Mouse (Mus musculus) midbrain, postnatal 0 days (tissue): ENCODE measurements around the gene Ldb3. TPM values are rescaled to one million over a fixed set of nuclear protein-coding genes. Genes with fewer than 3 reads are reported as not detected.

ENCODE experiments used
- ATAC-seq: fragments of 200-750 bp; cut with Nextera tagmentation; 2 replicates; pipeline ENCODE4 v1.8.0; 2017; ENCODE audit warnings: moderate number of reproducible peaks, mild to moderate bottlenecking, moderate TSS enrichment, moderate library complexity; ENCODE audit not compliant: low FRiP score
- DNase-seq: peaks from one replicate; pipeline ENCODE4 v3.0.0-alpha.2; 2015; ENCODE audit warnings: low spot score
- H3K27ac ChIP-seq: fragments of 300-500 bp; sonication (generic); 2 replicates; pipeline ENCODE4 v1.5.1; 2014; ENCODE audit warnings: low read depth, mild to moderate bottlenecking, low read length, mixed read lengths
- H3K27me3 ChIP-seq: fragments of 300-500 bp; sonication (generic); 2 replicates; pipeline ENCODE4 v1.6.1; 2014; ENCODE audit warnings: low read length, control low read depth, mixed read lengths; ENCODE audit not compliant: insufficient read depth
- H3K36me3 ChIP-seq: fragments of 300-500 bp; sonication (generic); 2 replicates; pipeline ENCODE4 v1.6.1; 2014; ENCODE audit warnings: low read length, control low read depth, mixed read lengths; ENCODE audit not compliant: insufficient read depth
- H3K4me1 ChIP-seq: fragments of 300-500 bp; sonication (generic); 2 replicates; pipeline ENCODE4 v1.6.1; 2014; ENCODE audit warnings: mild to moderate bottlenecking, control low read depth, antibody characterized with exemption, low read length, mixed read lengths; ENCODE audit not compliant: insufficient read depth
- H3K4me2 ChIP-seq: fragments of 300-500 bp; sonication (generic); 2 replicates; pipeline ENCODE4 v1.6.1; 2014; ENCODE audit warnings: low read depth, mild to moderate bottlenecking, low read length, mixed read lengths; ENCODE audit not compliant: poor library complexity, severe bottlenecking
- H3K4me3 ChIP-seq: fragments of 300-500 bp; sonication (generic); 2 replicates; pipeline ENCODE4 v1.5.1; 2014; ENCODE audit warnings: low read depth, mild to moderate bottlenecking, low read length, moderate library complexity
- H3K9ac ChIP-seq: fragments of 300-500 bp; sonication (generic); replicated peaks from 2 replicates; pipeline ENCODE4 v1.6.1; 2014; ENCODE audit warnings: mild to moderate bottlenecking, low read length, moderate library complexity, mixed read lengths; ENCODE audit not compliant: poor library complexity, severe bottlenecking
- H3K9me3 ChIP-seq: fragments of 300-500 bp; sonication (generic); 2 replicates; pipeline ENCODE4 v1.6.1; 2016; ENCODE audit warnings: low read length, control low read depth
- CTCF ChIP-seq: IDR thresholded peaks from 2 replicates; pipeline ENCODE4 v1.5.1; 2016; ENCODE audit warnings: antibody characterized with exemption, mild to moderate bottlenecking
- WGBS: fragments of 180-500 bp; shearing (Covaris S2); extraction: QIAGEN DNeasy Blood & Tissue Kit; methylation state at CpG from one replicate; pipeline ENCODE4 v1.1.7; 2014; 5-methylcytosine and 5-hydroxymethylcytosine counted together
- polyA plus RNA-seq: library from polyadenylated mRNA; unstranded; fragments of >200 nt; fragmentation: Nextera tagmentation; extraction: Ambion mirVana; gene quantifications from 2 replicates; pipeline ENCODE4 v1.2.1, GENCODE M21; 2015
- total RNA-seq: library from RNA; depleted of rRNA; stranded (reverse); fragments of >200 nt; gene quantifications from 2 replicates; pipeline ENCODE4 v1.2.3, GENCODE M21; 2014

Gene Ldb3
- total and polyA plus RNA-seq, 2 experiments from 2014 or later: 1.1 to 1.6 TPM

DNA sequence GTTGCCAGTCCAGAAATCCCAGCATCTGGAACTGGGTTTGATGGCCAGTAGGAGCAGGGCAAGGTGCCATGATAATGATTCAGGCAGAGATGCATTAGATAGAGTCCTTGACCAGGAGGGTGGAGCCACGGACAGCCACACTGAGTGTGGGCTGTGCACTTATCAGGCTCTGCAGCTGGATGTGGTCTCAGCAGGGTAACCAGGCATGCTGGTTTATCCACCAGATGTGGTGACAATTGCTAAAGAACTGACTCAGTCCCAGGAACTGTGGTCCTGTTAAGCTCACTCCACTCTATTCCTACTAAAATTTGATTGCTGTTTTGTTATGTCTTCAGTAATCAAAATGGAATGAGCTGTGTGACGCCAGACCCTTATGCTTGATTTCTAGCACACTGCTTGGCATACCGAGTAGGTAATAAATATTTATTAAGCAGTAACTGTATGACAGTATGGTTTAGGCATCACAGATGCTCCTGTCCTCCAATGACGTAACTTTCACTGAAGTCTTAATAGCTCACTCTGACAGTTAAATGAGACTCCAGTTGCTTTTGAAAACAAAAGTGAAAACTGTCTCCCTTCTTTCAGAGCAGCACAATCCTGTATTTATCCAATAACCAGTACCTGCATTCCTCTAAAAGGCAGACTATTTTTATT is 80.2 kb downstream of the Ldb3 start:
- Histone ChIP-seq H3K4me3 (no peak overlapping the region), H3K4me2 (no peak overlapping the region), H3K27ac (0 out of 2 replicates have a peak overlapping the region, but pooled peaks have one; percentile 2), H3K9ac (no peak overlapping the region), H3K9me3 (no peaks in the 10 kb centered on the region), H3K4me1 (no peaks in the 10 kb centered on the region), H3K27me3 (0 out of 2 replicates have a peak, but pooled peaks cover 3% of the 10 kb centered on the region), H3K36me3 (no peaks in the 10 kb centered on the region)
- TF ChIP-seq CTCF: no peak
- 21% methylated on average over 4 of the region's 4 CpGs for WGBS
- DNase-seq (no peak), ATAC-seq (no peak)

DNA sequence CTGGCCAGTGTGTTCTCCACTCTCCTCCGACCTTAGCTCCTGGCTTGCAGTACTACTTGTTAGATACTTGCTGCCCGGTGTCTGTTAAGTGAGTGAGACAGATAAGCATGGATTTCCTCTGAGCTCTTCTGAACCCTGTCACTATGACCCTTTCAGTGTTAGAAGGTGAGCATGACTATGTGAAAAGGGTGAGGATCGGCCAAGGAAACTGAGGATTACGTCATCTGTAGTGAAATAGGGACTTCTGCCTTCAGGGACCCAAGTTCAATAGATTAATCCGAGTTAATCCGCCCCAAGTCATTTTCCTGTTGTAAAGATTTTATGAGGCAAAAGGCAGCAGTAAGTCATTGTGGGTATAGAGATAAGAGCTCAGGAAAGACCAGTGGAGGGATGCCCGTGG is 83.2 kb downstream of the Ldb3 start:
- Histone ChIP-seq H3K9me3 (no peaks in the 10 kb centered on the region), H3K36me3 (no peaks in the 10 kb centered on the region), H3K27ac (no peak overlapping the region), H3K4me2 (no peak overlapping the region), H3K4me3 (no peak overlapping the region), H3K9ac (no peak overlapping the region), H3K27me3 (0 out of 2 replicates have a peak, but pooled peaks cover 3% of the 10 kb centered on the region), H3K4me1 (no peaks in the 10 kb centered on the region)
- ATAC-seq (no peak), DNase-seq (no peak)
- 56% methylated on average over 7 of the region's 7 CpGs for WGBS
- no peak for TF ChIP-seq CTCF

DNA sequence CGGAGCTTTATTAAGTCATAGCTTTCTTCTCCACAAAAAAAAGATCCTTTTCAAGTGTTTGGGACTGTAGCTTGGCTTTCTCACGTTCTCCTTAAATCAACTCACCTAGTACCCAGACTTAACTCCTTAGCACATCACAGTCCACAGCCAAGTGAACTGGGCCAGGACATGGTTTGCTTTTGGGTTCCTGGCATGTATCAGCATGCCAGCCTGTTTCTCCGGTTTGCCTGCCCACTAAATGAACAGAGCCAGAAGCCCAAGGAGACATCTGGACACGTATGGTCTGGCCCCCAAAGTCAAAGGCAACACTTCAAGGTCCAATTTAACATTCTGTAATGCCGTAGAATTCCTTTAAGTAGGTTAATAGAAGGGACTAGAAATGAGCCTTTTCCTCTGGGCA is 84.1 kb downstream of the Ldb3 start:
- no peak for DNase-seq
- 0 out of 2 replicates have a peak, but pooled peaks cover 3% of the 10 kb centered on the region for H3K27me3 ChIP-seq
- H3K4me3 ChIP-seq: no peak overlapping the region
- no peak overlapping the region for H3K27ac ChIP-seq
- H3K4me2 ChIP-seq: no peak overlapping the region
- H3K9ac ChIP-seq: no peak overlapping the region
- H3K4me1 ChIP-seq: peaks cover 8% of the 10 kb centered on the region; the same call in 1 of the 2 replicates
- no peak for ATAC-seq
- no peaks in the 10 kb centered on the region for H3K9me3 ChIP-seq
- 96% methylated on average over 5 of the region's 5 CpGs for WGBS
- no peak for TF ChIP-seq CTCF
- no peaks in the 10 kb centered on the region for H3K36me3 ChIP-seq

DNA sequence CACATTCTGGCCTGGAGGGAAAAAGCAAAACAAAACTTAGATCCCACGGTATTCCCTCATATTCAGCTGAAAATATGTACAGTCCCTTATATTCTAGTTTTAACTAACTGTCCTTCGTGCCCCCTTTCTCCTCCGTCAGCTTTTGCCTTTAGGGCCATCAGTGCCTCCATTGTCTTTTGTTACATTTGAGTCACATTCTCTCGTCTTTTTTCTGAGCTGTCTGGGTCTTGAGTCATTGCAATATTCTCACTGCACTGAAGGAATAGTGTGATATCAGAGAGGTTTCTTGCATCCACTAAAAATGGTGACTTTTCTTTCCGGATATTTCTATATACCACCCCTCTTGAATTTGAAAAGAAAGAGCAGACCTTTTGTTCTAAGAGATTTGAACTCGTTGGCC is 84.7 kb downstream of the Ldb3 start:
- Histone ChIP-seq H3K36me3 (no peaks in the 10 kb centered on the region), H3K9me3 (no peaks in the 10 kb centered on the region), H3K9ac (no peak overlapping the region), H3K27me3 (0 out of 2 replicates have a peak, but pooled peaks cover 3% of the 10 kb centered on the region), H3K27ac (no peak overlapping the region; the same call in 1 of the 2 replicates), H3K4me1 (peaks cover 8% of the 10 kb centered on the region; the same call in 1 of the 2 replicates), H3K4me2 (0 out of 2 replicates have a peak overlapping the region, but pooled peaks have one; percentile 72), H3K4me3 (no peak overlapping the region)
- no peak for TF ChIP-seq CTCF
- 40% methylated on average over 6 of the region's 6 CpGs for WGBS
- ATAC-seq (no peak), DNase-seq (no peak)

DNA sequence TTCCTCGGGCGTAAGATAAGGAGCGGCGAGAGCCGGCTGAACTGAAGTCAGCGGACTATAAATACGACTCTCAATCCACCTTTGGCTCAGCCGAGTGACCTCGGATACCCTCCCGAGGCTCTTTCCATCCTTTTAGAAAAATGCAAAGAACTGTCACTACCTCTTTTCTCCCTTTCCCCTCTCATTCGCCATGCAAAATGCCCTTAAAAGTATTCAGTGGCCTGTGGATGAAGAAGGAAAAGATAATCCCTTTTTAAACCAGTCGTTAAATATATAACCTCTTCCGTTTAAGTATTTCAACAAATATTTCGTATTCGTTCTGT is 85.2 kb downstream of the Ldb3 start, which contains the start of gene Bmpr1a:
Bmpr1a (minus strand) TSS at position 17 of the 323 bp plus-strand sequence.
- no peaks in the 10 kb centered on the region for H3K36me3 ChIP-seq
- H3K27me3 ChIP-seq: 0 out of 2 replicates have a peak, but pooled peaks cover 3% of the 10 kb centered on the region
- H3K4me3 ChIP-seq: peak within 1 kb of the TSS; percentile 93
- ATAC-seq: no peak
- no peak for TF ChIP-seq CTCF
- H3K9me3 ChIP-seq: no peaks in the 10 kb centered on the region
- 7% methylated on average over 15 of the region's 15 CpGs for WGBS
- peaks cover 8% of the 10 kb centered on the region; the same call in 1 of the 2 replicates for H3K4me1 ChIP-seq
- H3K27ac ChIP-seq: peak within 1 kb of the TSS; percentile 94
- no peak for DNase-seq
- peak within 1 kb of the TSS; percentile 91 for H3K9ac ChIP-seq
- peak within 1 kb of the TSS; percentile 72 for H3K4me2 ChIP-seq
